Mouse (Mus musculus) cerebral cortex, adult 2 months (tissue): ENCODE measurements around the gene Arih2.

Experiments
- WGBS: fragments of 180-500 bp; shearing (Covaris S2); methylation state at CpG from one replicate; pipeline ENCODE4 v1.1.7; 2018; 5-methylcytosine and 5-hydroxymethylcytosine counted together

Gene Arih2

GRCm38 (mm10) chr9:108564131-108564530 is 85.1 kb downstream of the Arih2 start:
- 71% methylated on average over 7 of the region's 7 CpGs for WGBS

- 89% methylated on average over 8 of the region's 8 CpGs for WGBS
Measured at GRCm38 (mm10) chr9:108563671-108564070, 85.5 kb downstream of the Arih2 start.

GRCm38 (mm10) chr9:108560227-108560841 is 88.9 kb downstream of the Arih2 start, which contains the start of gene Impdh2:
Gene Impdh2 (plus strand): TSS chr9:108560286.
- WGBS, result 1% methylated on average over 53 of the region's 53 CpGs

- WGBS, result 84% methylated on average over 4 of the region's 4 CpGs
Measured at GRCm38 (mm10) chr9:108559169-108559568, 90.0 kb downstream of the Arih2 start.
